Mouse (Mus musculus): Measurements from ENCODE around the gene Papss1. TPM values are rescaled to one million over a fixed set of nuclear protein-coding genes. Genes with fewer than 3 reads are reported as not detected.

Papss1 gene
- total and polyA plus RNA-seq, 2 experiments: 5.6 to 6.5 TPM

GRCm38 (mm10) chr3:131638216-131638615 lies 73.6 kb downstream of the Papss1 start:
- DNase-seq (ENCODE audit: extremely low read depth, low read depth, low spot score): peak; percentile 61
- H3K4me3 ChIP-seq (ENCODE audit: insufficient read depth, low read depth, low read length): no peak overlapping the region
- 27% methylated on average over 7 of the region's 7 CpGs for WGBS

GRCm38 (mm10) chr3:131642681-131643292 lies 78.2 kb downstream of the Papss1 start:
- no peak for DNase-seq (ENCODE audit: extremely low read depth, low read depth, low spot score)
- WGBS: 92% methylated on average over 20 of the region's 20 CpGs

More at GRCm38 (mm10) chr3:131638216-131638615, 73.6 kb downstream of the Papss1 start:
- TF ChIP-seq POLR2A (IDR thresholded peaks at IDR 0.05; ENCODE audit: extremely low read depth, insufficient read depth, low read length): no peak
- no peak for TF ChIP-seq CTCF (IDR thresholded peaks at IDR 0.05; ENCODE audit: low read depth, low read length)
- Histone ChIP-seq H3K79me2 (ENCODE audit: control insufficient read depth, insufficient read depth, low read length) (no peaks in the 10 kb centered on the region), H3K27ac (replicated peaks; ENCODE audit: insufficient read depth, low read depth, low read length) (no peak overlapping the region), H3K9ac (ENCODE audit: low read depth, low read length) (no peak overlapping the region), H3K4me1 (ENCODE audit: control insufficient read depth, insufficient read depth, low read length) (peaks cover 9% of the 10 kb centered on the region), H3K27me3 (ENCODE audit: control insufficient read depth, insufficient read depth, low read length) (no peaks in the 10 kb centered on the region), H3K36me3 (ENCODE audit: control insufficient read depth, insufficient read depth, low read length) (no peaks in the 10 kb centered on the region)

GRCm38 (mm10) chr3:131645203-131645602 lies 80.6 kb downstream of the Papss1 start:
- Histone ChIP-seq H3K9ac (ENCODE audit: low read depth, low read length) (no peak overlapping the region), H3K4me1 (ENCODE audit: control insufficient read depth, insufficient read depth, low read length) (peaks cover 10% of the 10 kb centered on the region; the same call in 1 of the 2 replicates), H3K4me3 (ENCODE audit: insufficient read depth, low read depth, low read length) (no peak overlapping the region), H3K79me2 (ENCODE audit: control insufficient read depth, insufficient read depth, low read length) (no peaks in the 10 kb centered on the region), H3K27me3 (ENCODE audit: control insufficient read depth, insufficient read depth, low read length) (no peaks in the 10 kb centered on the region), H3K27ac (replicated peaks; ENCODE audit: insufficient read depth, low read depth, low read length) (no peak overlapping the region), H3K36me3 (ENCODE audit: control insufficient read depth, insufficient read depth, low read length) (no peaks in the 10 kb centered on the region)
- WGBS: 35% methylated on average over 5 of the region's 5 CpGs
- TF ChIP-seq CTCF (IDR thresholded peaks at IDR 0.05; ENCODE audit: low read depth, low read length): no peak
- TF ChIP-seq POLR2A (IDR thresholded peaks at IDR 0.05; ENCODE audit: extremely low read depth, insufficient read depth, low read length): no peak
- peak; percentile 91 for DNase-seq (ENCODE audit: extremely low read depth, low read depth, low spot score)

More at GRCm38 (mm10) chr3:131642681-131643292, 78.2 kb downstream of the Papss1 start:
- H3K9ac ChIP-seq (ENCODE audit: low read depth, low read length): no peak overlapping the region
- H3K36me3 ChIP-seq (ENCODE audit: control insufficient read depth, insufficient read depth, low read length): no peaks in the 10 kb centered on the region
- no peaks in the 10 kb centered on the region for H3K27me3 ChIP-seq (ENCODE audit: control insufficient read depth, insufficient read depth, low read length)
- H3K79me2 ChIP-seq (ENCODE audit: control insufficient read depth, insufficient read depth, low read length): no peaks in the 10 kb centered on the region
- H3K4me1 ChIP-seq (ENCODE audit: control insufficient read depth, insufficient read depth, low read length): peaks cover 13% of the 10 kb centered on the region
- H3K27ac ChIP-seq (replicated peaks; ENCODE audit: insufficient read depth, low read depth, low read length): no peak overlapping the region
- H3K4me3 ChIP-seq (ENCODE audit: insufficient read depth, low read depth, low read length): no peak overlapping the region
- no peak for TF ChIP-seq CTCF (IDR thresholded peaks at IDR 0.05; ENCODE audit: low read depth, low read length)
- TF ChIP-seq POLR2A (IDR thresholded peaks at IDR 0.05; ENCODE audit: extremely low read depth, insufficient read depth, low read length): no peak

- Histone ChIP-seq H3K4me3 (ENCODE audit: insufficient read depth, low read depth, low read length) (no peak overlapping the region), H3K9ac (ENCODE audit: low read depth, low read length) (no peak overlapping the region), H3K36me3 (ENCODE audit: control insufficient read depth, insufficient read depth, low read length) (no peaks in the 10 kb centered on the region), H3K4me1 (ENCODE audit: control insufficient read depth, insufficient read depth, low read length) (peaks cover 6% of the 10 kb centered on the region; the same call in 1 of the 2 replicates), H3K27me3 (ENCODE audit: control insufficient read depth, insufficient read depth, low read length) (no peaks in the 10 kb centered on the region), H3K27ac (replicated peaks; ENCODE audit: insufficient read depth, low read depth, low read length) (no peak overlapping the region), H3K79me2 (ENCODE audit: control insufficient read depth, insufficient read depth, low read length) (no peaks in the 10 kb centered on the region)
- peak; percentile 94 for DNase-seq (ENCODE audit: extremely low read depth, low read depth, low spot score)
- no peak for TF ChIP-seq POLR2A (IDR thresholded peaks at IDR 0.05; ENCODE audit: extremely low read depth, insufficient read depth, low read length)
- peak; percentile 38 for TF ChIP-seq CTCF (IDR thresholded peaks at IDR 0.05; ENCODE audit: low read depth, low read length)
- WGBS: 19% methylated on average over 3 of the region's 3 CpGs
These were observed 89.8 kb downstream of the Papss1 start for GRCm38 (mm10) chr3:131654366-131654765.

DNA sequence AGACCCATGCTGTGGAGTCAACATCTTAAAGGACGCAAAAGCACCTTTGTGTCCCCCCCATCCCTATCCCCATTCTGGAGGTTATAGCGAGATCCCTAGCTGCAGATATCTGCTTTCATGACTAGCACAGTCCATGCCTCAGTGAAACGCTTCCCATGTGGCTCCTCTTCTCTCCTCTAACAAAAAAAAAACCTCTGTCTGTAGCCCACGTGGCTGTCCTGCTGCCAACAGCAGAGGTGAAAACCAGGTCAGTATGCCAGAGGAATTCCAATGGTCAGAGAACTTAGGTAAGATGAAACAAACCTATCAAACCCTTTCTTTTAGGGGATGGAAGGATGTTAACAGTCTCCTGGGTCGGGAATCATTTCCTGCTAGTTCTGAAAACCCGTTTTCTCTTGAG lies 91.5 kb downstream of the Papss1 start:
- peak; percentile 82 for DNase-seq (ENCODE audit: extremely low read depth, low read depth, low spot score)
- WGBS: 44% methylated on average over 6 of the region's 6 CpGs
- Histone ChIP-seq H3K4me3 (ENCODE audit: insufficient read depth, low read depth, low read length) (no peak overlapping the region), H3K79me2 (ENCODE audit: control insufficient read depth, insufficient read depth, low read length) (no peaks in the 10 kb centered on the region), H3K36me3 (ENCODE audit: control insufficient read depth, insufficient read depth, low read length) (no peaks in the 10 kb centered on the region), H3K27ac (replicated peaks; ENCODE audit: insufficient read depth, low read depth, low read length) (no peak overlapping the region), H3K27me3 (ENCODE audit: control insufficient read depth, insufficient read depth, low read length) (no peaks in the 10 kb centered on the region), H3K9ac (ENCODE audit: low read depth, low read length) (no peak overlapping the region), H3K4me1 (ENCODE audit: control insufficient read depth, insufficient read depth, low read length) (peaks cover 6% of the 10 kb centered on the region; the same call in 1 of the 2 replicates)
- TF ChIP-seq POLR2A (IDR thresholded peaks at IDR 0.05; ENCODE audit: extremely low read depth, insufficient read depth, low read length) (no peak), CTCF (IDR thresholded peaks at IDR 0.05; ENCODE audit: low read depth, low read length) (no peak)

DNA sequence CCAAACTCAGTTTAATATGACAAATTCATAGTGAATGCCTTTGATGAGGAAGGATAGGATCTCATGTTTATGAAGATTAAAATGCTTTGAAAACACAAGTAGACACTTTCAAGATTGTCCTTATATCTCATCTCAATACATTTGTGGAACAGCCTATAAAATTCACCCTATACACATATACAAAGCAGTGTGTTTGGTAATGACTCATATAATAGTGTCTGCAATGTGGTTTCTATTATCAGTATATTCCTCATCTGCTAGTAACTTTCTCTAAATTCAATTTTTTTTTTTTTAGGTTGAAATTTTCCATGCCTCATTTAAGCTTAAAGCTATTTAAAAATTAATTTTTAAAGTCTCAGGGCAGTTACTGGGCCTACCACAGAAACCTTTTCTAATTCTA lies 95.6 kb downstream of the Papss1 start:
- no peak overlapping the region for H3K4me3 ChIP-seq (ENCODE audit: insufficient read depth, low read depth, low read length)
- no peaks in the 10 kb centered on the region for H3K79me2 ChIP-seq (ENCODE audit: control insufficient read depth, insufficient read depth, low read length)
- no peaks in the 10 kb centered on the region for H3K27me3 ChIP-seq (ENCODE audit: control insufficient read depth, insufficient read depth, low read length)
- 0 out of 2 replicates have a peak, but pooled peaks cover 3% of the 10 kb centered on the region for H3K4me1 ChIP-seq (ENCODE audit: control insufficient read depth, insufficient read depth, low read length)
- no peaks in the 10 kb centered on the region for H3K36me3 ChIP-seq (ENCODE audit: control insufficient read depth, insufficient read depth, low read length)
- no peak overlapping the region for H3K9ac ChIP-seq (ENCODE audit: low read depth, low read length)
- no peak overlapping the region for H3K27ac ChIP-seq (replicated peaks; ENCODE audit: insufficient read depth, low read depth, low read length)
- no peak for TF ChIP-seq CTCF (IDR thresholded peaks at IDR 0.05; ENCODE audit: low read depth, low read length)
- TF ChIP-seq POLR2A (IDR thresholded peaks at IDR 0.05; ENCODE audit: extremely low read depth, insufficient read depth, low read length): no peak
- DNase-seq (ENCODE audit: extremely low read depth, low read depth, low spot score): no peak
